Mouse (Mus musculus) heart, embryonic 14.5 days (tissue): ENCODE data around the gene Ntng1. TPM values are rescaled to one million over a fixed set of nuclear protein-coding genes. Genes with fewer than 3 reads are reported as not detected.
"Not testable (repeated sequence)": the region's sequence is repeated elsewhere in the genome, so short reads cannot be mapped to it uniquely, and the experiment has no call there.

Experiments used
- ATAC-seq: fragments of 200-750 bp; cut with Nextera tagmentation; 2 replicates; pipeline ENCODE4 v1.8.0; 2017; ENCODE audit warnings: low read depth, moderate TSS enrichment; ENCODE audit not compliant: insufficient number of reproducible peaks, insufficient read depth, low FRiP score
- H3K27ac ChIP-seq, 2 experiments: fragments of 200-500 bp in 1 of 2; fragments of 300-500 bp in 1 of 2; sonication (generic) in 1 of 2; replicated peaks in 1 of 2; 2 replicates each; pipeline ENCODE4 v1.5.1; 2012 to 2014; ENCODE audit warnings: low read depth in 2 of 2, low read length in 2 of 2, control low read depth in 1 of 2, mild to moderate bottlenecking in 1 of 2, mixed read lengths in 1 of 2; ENCODE audit not compliant: control insufficient read depth in 1 of 2, insufficient read depth in 1 of 2
- H3K27me3 ChIP-seq: fragments of 300-500 bp; sonication (generic); 2 replicates; pipeline ENCODE4 v1.6.1; 2014; ENCODE audit warnings: mild to moderate bottlenecking, low read length, control low read depth; ENCODE audit not compliant: control insufficient read depth, insufficient read depth
- H3K36me3 ChIP-seq: fragments of 300-500 bp; sonication (generic); 2 replicates; pipeline ENCODE4 v1.6.1; 2014; ENCODE audit warnings: mild to moderate bottlenecking, control low read depth, low read length, mixed read lengths; ENCODE audit not compliant: control insufficient read depth, insufficient read depth
- H3K4me1 ChIP-seq, 2 experiments: fragments of 200-500 bp in 1 of 2; fragments of 300-500 bp in 1 of 2; sonication (generic) in 1 of 2; 2 replicates each; pipeline ENCODE4 v1.6.1; 2012 to 2014; ENCODE audit warnings: low read length in 2 of 2, control low read depth in 1 of 2, mixed read lengths in 1 of 2; ENCODE audit not compliant: control insufficient read depth in 2 of 2, insufficient read depth in 2 of 2
- H3K4me2 ChIP-seq: fragments of 300-500 bp; sonication (generic); 2 replicates; pipeline ENCODE4 v1.6.1; 2014; ENCODE audit warnings: mild to moderate bottlenecking, low read length
- H3K4me3 ChIP-seq, 2 experiments: fragments of 200-500 bp in 1 of 2; fragments of 300-500 bp in 1 of 2; sonication (generic) in 1 of 2; 2 replicates each; pipeline ENCODE4 v1.5.1; 2012 to 2014; ENCODE audit warnings: low read length in 2 of 2, mild to moderate bottlenecking in 2 of 2, control low read depth in 1 of 2, low read depth in 1 of 2, moderate library complexity in 1 of 2; ENCODE audit not compliant: control insufficient read depth in 1 of 2, insufficient read depth in 1 of 2
- H3K9ac ChIP-seq: fragments of 300-500 bp; sonication (generic); 2 replicates; pipeline ENCODE4 v1.6.1; 2014; ENCODE audit warnings: mild to moderate bottlenecking, low read length
- H3K9me3 ChIP-seq: fragments of 300-500 bp; sonication (generic); 2 replicates; pipeline ENCODE4 v1.6.1; 2016; ENCODE audit warnings: low read length, control low read depth; ENCODE audit not compliant: control insufficient read depth
- WGBS: fragments of 180-500 bp; shearing (Covaris S2); extraction: QIAGEN DNeasy Blood & Tissue Kit; methylation state at CpG from one replicate; pipeline ENCODE4 v1.1.7; 2014; 5-methylcytosine and 5-hydroxymethylcytosine counted together
- polyA plus RNA-seq: library from polyadenylated mRNA; unstranded; fragments of >200 nt; fragmentation: Nextera tagmentation; extraction: Ambion mirVana; gene quantifications from 2 replicates; pipeline ENCODE4 v1.2.1, GENCODE M21; 2014

The Ntng1 gene
- polyA plus RNA-seq, 1 experiment from 2014 or later = 0.26 TPM

DNA sequence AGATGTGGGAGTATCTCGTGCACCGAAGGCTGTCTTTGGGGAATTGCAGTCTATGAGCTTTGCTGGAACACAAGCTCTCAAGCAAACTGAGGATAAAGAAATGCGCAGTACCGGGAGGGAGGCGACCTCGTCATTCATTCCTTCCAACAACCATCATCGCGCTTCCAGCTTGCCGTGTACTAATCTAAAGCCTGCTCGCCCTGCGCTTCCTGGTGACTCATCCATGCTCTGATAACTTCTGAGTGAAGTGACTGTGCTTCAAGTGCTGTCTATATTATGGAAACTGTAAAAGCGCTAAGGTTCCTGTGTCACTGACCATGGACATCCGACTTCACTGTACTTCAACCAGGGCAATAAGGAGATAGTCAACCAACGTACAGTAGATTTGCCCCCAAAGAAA is 371.7 kb downstream of the Ntng1 start:
- peak overlapping the region; percentile 56 for H3K4me2 ChIP-seq
- H3K27me3 ChIP-seq = no peaks in the 10 kb centered on the region
- no peak overlapping the region for H3K27ac ChIP-seq
- no peaks in the 10 kb centered on the region for H3K9me3 ChIP-seq
- 22% methylated on average over 14 of the region's 14 CpGs for WGBS
- H3K4me3 ChIP-seq = peak overlapping the region in 1 of 2 experiments; percentile 4; a peak in 1 of 4 replicates
- peaks cover 5 to 23% of the 10 kb centered on the region in 2 experiments; a peak in 3 of 4 replicates for H3K4me1 ChIP-seq
- no peak overlapping the region for H3K9ac ChIP-seq
- no peaks in the 10 kb centered on the region for H3K36me3 ChIP-seq
- 0 out of 2 replicates have a peak, but pooled peaks have one; percentile 54 for ATAC-seq

- Histone ChIP-seq H3K4me1 (peaks cover 12 to 29% of the 10 kb centered on the region in 2 experiments), H3K4me2 (no peak overlapping the region), H3K9me3 (no peaks in the 10 kb centered on the region), H3K9ac (no peak overlapping the region), H3K27ac (no peak overlapping the region), H3K36me3 (no peaks in the 10 kb centered on the region), H3K4me3 (no peak overlapping the region), H3K27me3 (no peaks in the 10 kb centered on the region)
- 55% methylated on average over 3 of the region's 3 CpGs for WGBS
- ATAC-seq = no peak
These were observed 376.9 kb downstream of the Ntng1 start for GRCm38 (mm10) chr3:109766939-109767338.

DNA sequence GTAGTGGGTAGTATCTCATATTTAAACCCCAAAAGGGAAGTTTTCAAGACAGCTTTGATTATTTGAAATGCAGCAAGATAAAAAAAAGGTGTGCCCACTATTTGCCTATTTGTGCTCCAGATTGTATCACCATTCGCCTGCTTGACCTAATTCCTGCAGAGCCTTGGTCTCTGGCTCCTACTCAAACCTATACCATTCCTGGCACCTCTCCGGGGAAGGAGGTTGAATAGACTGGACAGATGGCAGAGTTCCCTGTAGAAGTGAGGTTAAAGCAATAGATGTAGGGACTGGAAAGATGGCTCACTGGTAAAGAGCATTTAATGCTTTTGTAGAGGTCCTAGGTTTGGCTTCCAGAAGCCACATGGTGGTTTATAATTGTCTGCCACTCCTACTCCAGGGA is 378.2 kb downstream of the Ntng1 start:
- H3K27me3 ChIP-seq = no peaks in the 10 kb centered on the region
- H3K27ac ChIP-seq = peak overlapping the region; percentile 39 to 50; a peak in 2 of 4 replicates
- no peaks in the 10 kb centered on the region for H3K9me3 ChIP-seq
- H3K36me3 ChIP-seq = no peaks in the 10 kb centered on the region
- WGBS = 54% methylated on average over 2 of the region's 2 CpGs
- H3K4me2 ChIP-seq = peak overlapping the region; percentile 24
- peaks cover 9 to 23% of the 10 kb centered on the region in 2 experiments for H3K4me1 ChIP-seq
- no peak overlapping the region for H3K4me3 ChIP-seq
- ATAC-seq = no peak
- H3K9ac ChIP-seq = no peak overlapping the region

- H3K9me3 ChIP-seq = no peaks in the 10 kb centered on the region
- no peak overlapping the region for H3K4me3 ChIP-seq
- H3K4me1 ChIP-seq = peaks cover 9 to 23% of the 10 kb centered on the region in 2 experiments
- no peaks in the 10 kb centered on the region for H3K36me3 ChIP-seq
- no peak for ATAC-seq
- peak overlapping the region in 1 of 2 experiments; percentile 29; a peak in 2 of 4 replicates for H3K27ac ChIP-seq
- H3K4me2 ChIP-seq = peak overlapping the region; percentile 24
- no peaks in the 10 kb centered on the region for H3K27me3 ChIP-seq
- H3K9ac ChIP-seq = no peak overlapping the region
- WGBS = 10% methylated on average over 4 of the region's 4 CpGs
These were observed 378.7 kb downstream of the Ntng1 start for GRCm38 (mm10) chr3:109765141-109765540.

- WGBS = 97% methylated on average over 2 of the region's 2 CpGs
These were observed 387.4 kb downstream of the Ntng1 start for GRCm38 (mm10) chr3:109756426-109756825.

GRCm38 (mm10) chr3:109747593-109747992 is 396.2 kb downstream of the Ntng1 start:
- H3K9me3 ChIP-seq, H3K27me3 ChIP-seq, H3K4me2 ChIP-seq, H3K9ac ChIP-seq, ATAC-seq, H3K36me3 ChIP-seq, H3K27ac ChIP-seq, H3K4me1 ChIP-seq, H3K4me3 ChIP-seq: not testable (repeated sequence)
- 70% methylated on average over 3 of the region's 3 CpGs for WGBS

More at GRCm38 (mm10) chr3:109756426-109756825, 387.4 kb downstream of the Ntng1 start:
- ATAC-seq = no peak
- Histone ChIP-seq H3K4me3 (no peak overlapping the region), H3K9ac (no peak overlapping the region), H3K27ac (no peak overlapping the region), H3K36me3 (no peaks in the 10 kb centered on the region), H3K4me1 (no peaks in the 10 kb centered on the region), H3K4me2 (no peak overlapping the region), H3K9me3 (no peaks in the 10 kb centered on the region), H3K27me3 (no peaks in the 10 kb centered on the region)

DNA sequence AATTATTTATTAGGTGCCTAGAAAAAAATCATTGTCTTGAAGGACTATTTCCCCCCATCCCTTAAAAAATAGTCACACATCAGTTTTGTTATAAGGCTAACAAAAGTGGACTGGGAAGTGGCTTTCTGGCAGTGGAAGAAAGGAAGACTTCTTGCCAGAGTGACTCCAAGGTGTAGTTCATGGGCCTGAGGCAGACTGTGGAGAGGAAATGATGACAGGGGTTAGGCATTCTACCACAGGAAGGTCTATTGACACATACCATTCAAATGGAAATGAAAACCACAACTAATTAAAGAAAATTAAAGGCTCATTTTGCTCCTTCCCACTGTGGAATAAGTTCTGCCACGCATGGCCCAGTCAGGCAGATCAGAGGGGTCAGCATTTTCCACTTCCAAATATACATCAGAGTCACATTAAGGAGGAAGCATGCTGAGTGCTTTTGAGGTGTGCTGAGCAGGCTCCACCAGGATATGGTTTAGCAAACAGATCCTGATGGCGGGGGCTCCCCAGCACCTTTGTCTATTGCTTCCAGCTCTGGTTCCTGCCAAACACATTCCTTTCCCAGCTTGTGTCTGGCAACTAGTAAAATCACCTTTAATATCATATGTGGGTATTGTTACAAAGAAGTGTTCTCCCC is 403.2 kb downstream of the Ntng1 start:
- Histone ChIP-seq H3K9ac (no peak overlapping the region), H3K4me3 (no peak overlapping the region), H3K4me1 (peaks cover 0 to 4% of the 10 kb centered on the region in 2 experiments; a peak in 2 of 4 replicates), H3K27me3 (no peaks in the 10 kb centered on the region), H3K27ac (no peak overlapping the region), H3K36me3 (no peaks in the 10 kb centered on the region), H3K9me3 (no peaks in the 10 kb centered on the region), H3K4me2 (no peak overlapping the region)
- 46% methylated on average over 2 of the region's 2 CpGs for WGBS
- ATAC-seq = no peak
